Mouse (Mus musculus) midbrain, embryonic 12.5 days (tissue): ENCODE data around the gene Vsx1. TPM values are rescaled to one million over a fixed set of nuclear protein-coding genes. Genes with fewer than 3 reads are reported as not detected.

Experiments used
- polyA plus RNA-seq: library from polyadenylated mRNA; unstranded; fragments of >200 nt; fragmentation: Nextera tagmentation; extraction: Ambion mirVana; gene quantifications from 2 replicates; pipeline ENCODE4 v1.2.1, GENCODE M21; 2016

The Vsx1 gene
- polyA plus RNA-seq, 1 experiment from 2014 or later: 0.09 TPM

Other genes with a start within 250 kb of the Vsx1 start
- gene Zfp442, start 237.9 kb downstream of the Vsx1 start, polyA plus RNA-seq: 9.4 and 9.8 TPM in 2 replicates
- gene Zfp345, start 204.3 kb downstream of the Vsx1 start, polyA plus RNA-seq: not detected in 2 replicates
- gene Cst7, start 118.9 kb downstream of the Vsx1 start, polyA plus RNA-seq: not detected in 2 replicates
- gene Apmap, start 80.8 kb downstream of the Vsx1 start, polyA plus RNA-seq: 37.1 and 38.4 TPM in 2 replicates
- 25.1 and 26.8 TPM in 2 replicates for gene Acss1, start 20.9 kb downstream of the Vsx1 start, polyA plus RNA-seq
- gene Entpd6, start 59.7 kb upstream of the Vsx1 start, polyA plus RNA-seq: 30.4 and 32.0 TPM in 2 replicates
- gene Pygb, start 97.4 kb upstream of the Vsx1 start, polyA plus RNA-seq: 77.4 and 80.1 TPM in 2 replicates
- 59.5 and 65.5 TPM in 2 replicates for gene Abhd12, start 215.4 kb upstream of the Vsx1 start, polyA plus RNA-seq
- gene Gins1, start 216.0 kb upstream of the Vsx1 start, polyA plus RNA-seq: 50.4 and 54.5 TPM in 2 replicates